Mouse (Mus musculus) limb, embryonic 11.5 days (tissue): Measurements from ENCODE around the gene Slc25a42. TPM values are rescaled to one million over a fixed set of nuclear protein-coding genes. Genes with fewer than 3 reads are reported as not detected.

Source experiments
- ATAC-seq: fragments of 200-750 bp; cut with Nextera tagmentation; 2 replicates; pipeline ENCODE4 v1.8.0; 2017; ENCODE audit warnings: low read depth; ENCODE audit not compliant: insufficient number of reproducible peaks, low FRiP score, low TSS enrichment
- DNase-seq: peaks from one replicate; pipeline ENCODE4 v3.0.0-alpha.2; 2015; ENCODE audit warnings: low spot score
- H3K27ac ChIP-seq: fragments of 300-500 bp; sonication (generic); replicated peaks from 2 replicates; pipeline ENCODE4 v1.5.1; 2014; ENCODE audit warnings: low read depth, mild to moderate bottlenecking, low read length
- H3K27me3 ChIP-seq: fragments of 300-500 bp; sonication (generic); 2 replicates; pipeline ENCODE4 v1.6.1; 2014; ENCODE audit warnings: mild to moderate bottlenecking, low read length, mixed read lengths; ENCODE audit not compliant: control insufficient read depth, insufficient read depth
- H3K36me3 ChIP-seq: fragments of 300-500 bp; sonication (generic); 2 replicates; pipeline ENCODE4 v1.6.1; 2014; ENCODE audit warnings: mild to moderate bottlenecking, low read length, moderate library complexity, mixed read lengths; ENCODE audit not compliant: control insufficient read depth, insufficient read depth
- H3K4me1 ChIP-seq: fragments of 300-500 bp; sonication (generic); 2 replicates; pipeline ENCODE4 v1.6.1; 2014; ENCODE audit warnings: low read length, mixed read lengths; ENCODE audit not compliant: control insufficient read depth, insufficient read depth
- H3K4me2 ChIP-seq: fragments of 300-500 bp; sonication (generic); 2 replicates; pipeline ENCODE4 v1.6.1; 2014; ENCODE audit warnings: low read depth, mild to moderate bottlenecking, moderate library complexity; ENCODE audit not compliant: severe bottlenecking
- H3K4me3 ChIP-seq: fragments of 300-500 bp; sonication (generic); 2 replicates; pipeline ENCODE4 v1.5.1; 2014; ENCODE audit warnings: low read depth, low read length
- H3K9ac ChIP-seq: fragments of 300-500 bp; sonication (generic); 2 replicates; pipeline ENCODE4 v1.6.1; 2014; ENCODE audit warnings: mild to moderate bottlenecking, low read length
- H3K9me3 ChIP-seq: fragments of 300-500 bp; sonication (generic); 2 replicates; pipeline ENCODE4 v1.6.1; 2016; ENCODE audit warnings: low read length; ENCODE audit not compliant: control insufficient read depth
- WGBS: fragments of 180-500 bp; shearing (Covaris S2); extraction: QIAGEN DNeasy Blood & Tissue Kit; methylation state at CpG from one replicate; pipeline ENCODE4 v1.1.7; 2014; 5-methylcytosine and 5-hydroxymethylcytosine counted together
- polyA plus RNA-seq: library from polyadenylated mRNA; unstranded; fragments of >200 nt; fragmentation: Nextera tagmentation; extraction: Ambion mirVana; gene quantifications from 2 replicates; pipeline ENCODE4 v1.2.1, GENCODE M21; 2014

Slc25a42 gene
- polyA plus RNA-seq, 1 experiment from 2014 or later: 2.4 TPM

- Histone ChIP-seq H3K27me3 (no peaks in the 10 kb centered on the region), H3K36me3 (no peaks in the 10 kb centered on the region), H3K9me3 (no peaks in the 10 kb centered on the region), H3K9ac (no peak overlapping the region), H3K4me3 (no peak overlapping the region), H3K4me1 (peaks cover 2% of the 10 kb centered on the region), H3K4me2 (no peak overlapping the region), H3K27ac (no peak overlapping the region)
- DNase-seq (no peak), ATAC-seq (no peak)
- WGBS: 82% methylated on average over 2 of the region's 2 CpGs
Observed at GRCm38 (mm10) chr8:70195762-70196161, 16.3 kb downstream of the Slc25a42 start.

DNA sequence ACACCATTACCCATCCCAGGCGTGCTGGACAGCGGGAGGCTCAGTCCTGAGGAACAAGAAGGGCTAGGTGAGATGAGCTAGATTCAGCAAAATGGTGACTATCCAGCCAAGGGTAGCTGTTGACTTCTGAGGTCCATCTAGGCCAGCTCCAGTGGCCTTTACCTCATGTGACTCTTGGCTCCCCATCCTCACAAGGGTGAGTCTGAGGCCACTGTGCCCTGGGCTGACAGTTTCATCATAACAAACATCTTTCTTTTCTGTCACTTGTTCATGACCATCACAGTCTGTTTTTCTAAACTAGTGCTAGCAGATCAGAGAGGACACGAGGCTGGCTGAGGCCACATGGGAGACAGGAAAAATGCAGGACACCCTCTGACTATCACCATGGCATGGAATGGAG lies 17.9 kb downstream of the Slc25a42 start:
- Histone ChIP-seq H3K36me3 (no peaks in the 10 kb centered on the region), H3K4me3 (no peak overlapping the region), H3K4me2 (no peak overlapping the region), H3K27me3 (no peaks in the 10 kb centered on the region), H3K9ac (no peak overlapping the region), H3K9me3 (no peaks in the 10 kb centered on the region), H3K4me1 (peaks cover 4% of the 10 kb centered on the region), H3K27ac (no peak overlapping the region)
- no peak for DNase-seq
- 80% methylated on average over 3 of the region's 3 CpGs for WGBS
- no peak for ATAC-seq

DNA sequence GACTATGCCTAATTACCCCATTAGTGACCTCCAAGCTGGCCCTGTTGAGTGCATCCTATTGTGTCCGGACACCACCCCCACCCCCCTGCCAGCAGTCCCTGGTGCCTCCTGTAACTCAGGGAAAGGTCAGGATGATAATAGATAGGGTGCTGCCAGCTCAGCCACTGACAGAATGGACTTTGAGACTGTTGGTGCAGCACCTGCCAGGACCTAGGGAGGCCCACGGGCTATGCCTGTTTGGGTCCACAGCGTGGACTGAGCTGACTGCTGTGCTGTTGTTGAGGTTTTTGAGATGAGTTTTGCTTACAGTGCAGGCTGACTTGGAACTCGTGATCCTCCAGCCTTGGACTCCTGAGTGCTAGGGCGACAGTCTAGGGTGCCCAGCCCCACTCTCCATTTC lies 18.9 kb downstream of the Slc25a42 start:
- H3K36me3 ChIP-seq: no peaks in the 10 kb centered on the region
- H3K4me2 ChIP-seq: no peak overlapping the region
- no peak for DNase-seq
- H3K27ac ChIP-seq: no peak overlapping the region
- no peaks in the 10 kb centered on the region for H3K27me3 ChIP-seq
- ATAC-seq: no peak
- no peak overlapping the region for H3K9ac ChIP-seq
- 77% methylated on average over 5 of the region's 5 CpGs for WGBS
- no peak overlapping the region for H3K4me3 ChIP-seq
- H3K4me1 ChIP-seq: peaks cover 4% of the 10 kb centered on the region
- H3K9me3 ChIP-seq: no peaks in the 10 kb centered on the region

DNA sequence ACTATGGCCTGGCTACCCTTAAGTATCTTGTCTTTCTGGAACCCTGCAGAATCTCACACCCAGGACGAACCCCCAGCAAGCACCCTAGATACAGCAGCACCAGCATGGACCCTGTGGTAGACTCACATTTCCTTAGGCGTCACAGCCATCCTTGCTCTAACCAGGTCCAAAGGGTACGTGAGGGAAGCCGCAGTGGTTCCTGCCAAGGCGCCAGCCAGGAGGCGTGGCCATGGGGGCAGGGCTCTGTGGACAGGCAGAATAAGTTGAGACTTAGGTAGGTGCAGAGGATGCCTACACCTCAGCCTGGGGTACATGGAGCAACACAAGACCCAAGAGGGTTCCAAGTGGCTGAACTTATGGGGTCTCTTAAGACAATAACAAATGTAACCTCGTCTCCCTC lies 23.4 kb downstream of the Slc25a42 start:
- Histone ChIP-seq H3K36me3 (no peaks in the 10 kb centered on the region), H3K27ac (no peak overlapping the region), H3K27me3 (no peaks in the 10 kb centered on the region), H3K4me1 (peaks cover 4% of the 10 kb centered on the region), H3K9me3 (no peaks in the 10 kb centered on the region), H3K4me3 (no peak overlapping the region), H3K9ac (no peak overlapping the region), H3K4me2 (no peak overlapping the region)
- 66% methylated on average over 7 of the region's 7 CpGs for WGBS
- no peak for ATAC-seq
- DNase-seq: no peak

GRCm38 (mm10) chr8:70183194-70183593 lies 28.9 kb downstream of the Slc25a42 start:
- 86% methylated on average over 4 of the region's 4 CpGs for WGBS
- H3K36me3 ChIP-seq: peaks cover 12% of the 10 kb centered on the region
- no peak overlapping the region for H3K4me2 ChIP-seq
- H3K27ac ChIP-seq: no peak overlapping the region
- no peaks in the 10 kb centered on the region for H3K27me3 ChIP-seq
- no peak for DNase-seq
- peaks cover 3% of the 10 kb centered on the region; the same call in 1 of the 2 replicates for H3K4me1 ChIP-seq
- H3K9me3 ChIP-seq: no peaks in the 10 kb centered on the region
- no peak for ATAC-seq
- no peak overlapping the region for H3K9ac ChIP-seq
- no peak overlapping the region for H3K4me3 ChIP-seq

DNA sequence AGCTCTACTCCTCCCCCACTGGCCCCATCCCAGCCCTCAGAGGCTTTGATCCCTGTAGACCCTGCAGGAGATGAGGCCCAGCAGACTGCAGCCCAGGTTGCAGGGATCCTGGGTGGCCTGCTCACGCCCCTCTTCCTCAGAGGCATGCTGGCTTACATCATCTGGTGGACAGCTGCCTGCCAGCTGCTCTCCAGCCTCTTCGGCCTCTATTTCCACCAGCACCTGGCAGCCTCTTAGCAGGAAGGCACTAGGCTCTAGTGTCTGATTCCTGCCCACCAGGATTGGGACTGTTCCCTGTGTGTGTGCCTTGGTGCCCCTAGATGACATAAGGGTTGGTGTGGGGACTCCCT lies 30.2 kb downstream of the Slc25a42 start:
- no peaks in the 10 kb centered on the region for H3K9me3 ChIP-seq
- no peak overlapping the region for H3K9ac ChIP-seq
- no peak overlapping the region for H3K27ac ChIP-seq
- no peak overlapping the region for H3K4me3 ChIP-seq
- 24% methylated on average over 2 of the region's 2 CpGs for WGBS
- H3K36me3 ChIP-seq: peaks cover 12% of the 10 kb centered on the region
- no peak overlapping the region for H3K4me2 ChIP-seq
- DNase-seq: peak; percentile 37
- H3K4me1 ChIP-seq: peaks cover 3% of the 10 kb centered on the region; the same call in 1 of the 2 replicates
- ATAC-seq: peak; percentile 41; the same call in 1 of the 2 replicates
- H3K27me3 ChIP-seq: no peaks in the 10 kb centered on the region

DNA sequence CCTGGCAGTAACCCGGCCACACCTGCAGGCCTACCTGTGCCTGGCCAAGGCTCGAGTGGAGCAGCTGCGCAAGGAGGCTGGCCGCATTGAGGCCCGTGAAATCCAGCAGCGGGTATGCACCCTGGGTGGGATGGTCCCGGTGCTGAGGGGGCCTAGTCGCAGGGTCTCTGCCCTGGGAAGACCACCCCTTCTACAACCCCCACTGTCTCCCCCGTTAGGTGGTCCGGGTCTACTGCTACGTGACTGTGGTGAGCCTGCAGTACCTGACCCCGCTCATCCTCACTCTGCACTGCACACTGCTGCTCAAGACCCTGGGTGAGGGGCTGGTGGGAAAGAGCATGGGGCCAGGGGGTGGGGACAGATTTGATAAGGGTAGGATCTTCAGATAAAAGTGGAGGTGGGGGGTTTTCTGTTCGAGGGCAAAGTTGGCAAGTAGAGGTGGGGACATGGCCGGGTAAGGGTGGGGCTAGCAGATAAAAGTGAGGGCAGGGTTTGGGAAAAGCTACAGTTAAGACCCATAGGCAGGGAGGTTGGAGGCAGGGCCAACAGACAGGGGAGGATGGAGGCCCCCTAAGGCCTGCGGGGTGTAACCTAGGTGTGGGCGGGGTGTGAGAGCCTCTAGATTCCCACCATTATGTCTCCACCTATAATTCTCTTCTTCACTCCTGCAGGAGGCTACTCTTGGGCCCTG lies 30.7 kb downstream of the Slc25a42 start:
- no peak overlapping the region for H3K27ac ChIP-seq
- H3K36me3 ChIP-seq: peaks cover 14% of the 10 kb centered on the region
- no peak overlapping the region for H3K9ac ChIP-seq
- no peak for DNase-seq
- no peaks in the 10 kb centered on the region for H3K9me3 ChIP-seq
- peak; percentile 8; the same call in 1 of the 2 replicates for ATAC-seq
- no peak overlapping the region for H3K4me2 ChIP-seq
- no peak overlapping the region for H3K4me3 ChIP-seq
- WGBS: 50% methylated on average over 16 of the region's 16 CpGs
- H3K4me1 ChIP-seq: peaks cover 3% of the 10 kb centered on the region; the same call in 1 of the 2 replicates
- no peaks in the 10 kb centered on the region for H3K27me3 ChIP-seq

GRCm38 (mm10) chr8:70179082-70179481 lies 33.0 kb downstream of the Slc25a42 start:
- no peaks in the 10 kb centered on the region for H3K27me3 ChIP-seq
- no peak overlapping the region for H3K9ac ChIP-seq
- no peaks in the 10 kb centered on the region for H3K9me3 ChIP-seq
- H3K4me1 ChIP-seq: peaks cover 3% of the 10 kb centered on the region; the same call in 1 of the 2 replicates
- 93% methylated on average over 4 of the region's 4 CpGs for WGBS
- ATAC-seq (no peak), DNase-seq (no peak)
- no peak overlapping the region for H3K4me2 ChIP-seq
- H3K4me3 ChIP-seq: no peak overlapping the region
- no peak overlapping the region for H3K27ac ChIP-seq
- H3K36me3 ChIP-seq: peaks cover 14% of the 10 kb centered on the region

DNA sequence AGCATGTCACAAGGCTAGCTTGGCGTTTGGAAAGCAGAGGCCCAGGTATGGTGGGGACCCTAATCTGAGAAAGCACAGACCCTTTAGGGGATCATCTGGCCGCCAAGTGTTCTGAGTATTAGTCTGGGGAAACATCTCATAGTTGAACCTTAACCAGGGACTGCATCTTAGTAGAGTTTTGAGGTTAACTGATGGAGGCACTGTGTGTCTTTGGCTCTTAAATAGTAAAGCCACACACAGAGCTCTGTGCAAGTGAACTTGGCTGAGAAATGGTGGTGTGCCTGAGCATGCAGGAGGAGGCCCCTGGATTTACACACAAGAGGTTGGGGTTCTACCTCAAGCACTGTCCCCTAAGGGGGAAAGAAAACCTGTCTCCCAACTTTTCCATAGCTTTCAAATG lies 33.9 kb downstream of the Slc25a42 start:
- WGBS: 81% methylated on average over 2 of the region's 2 CpGs

More for the DNA sequence above, 33.9 kb downstream of the Slc25a42 start:
- no peak for DNase-seq
- no peak overlapping the region for H3K4me2 ChIP-seq
- no peak for ATAC-seq
- H3K27me3 ChIP-seq: no peaks in the 10 kb centered on the region
- H3K9ac ChIP-seq: no peak overlapping the region
- H3K4me3 ChIP-seq: no peak overlapping the region
- no peak overlapping the region for H3K27ac ChIP-seq
- H3K4me1 ChIP-seq: peaks cover 3% of the 10 kb centered on the region; the same call in 1 of the 2 replicates
- H3K9me3 ChIP-seq: no peaks in the 10 kb centered on the region
- H3K36me3 ChIP-seq: peaks cover 14% of the 10 kb centered on the region
